Mouse (Mus musculus): ENCODE data around the gene Abcg8. TPM values are rescaled to one million over a fixed set of nuclear protein-coding genes. Genes with fewer than 3 reads are reported as not detected.

Gene Abcg8
- polyA plus RNA-seq (2015; fragmentation: Nextera tagmentation; extraction: Ambion mirVana) = 0.04 and 0.06 TPM in 2 replicates

- ATAC-seq = peak; percentile 61; the same call in 1 of the 2 replicates
- H3K27ac ChIP-seq (ENCODE audit: low read depth, low read length) = no peak within 1 kb of the TSS
- peak within 1 kb of the TSS; percentile 38 for H3K4me3 ChIP-seq (ENCODE audit: low read length)
- no peaks in the 10 kb centered on the region; the same call in 1 of the 2 replicates for H3K4me1 ChIP-seq (ENCODE audit: control insufficient read depth, insufficient read depth, low read depth, low read length)
- H3K9me3 ChIP-seq (ENCODE audit: control insufficient read depth, low read length) = no peaks in the 10 kb centered on the region
- H3K4me2 ChIP-seq (ENCODE audit: low read length) = peak within 1 kb of the TSS; percentile 67
- 3% methylated on average over 24 of the region's 24 CpGs for WGBS
- H3K9ac ChIP-seq (ENCODE audit: low read depth, low read length) = peak within 1 kb of the TSS; percentile 50; the same call in 1 of the 2 replicates
- H3K36me3 ChIP-seq (ENCODE audit: control insufficient read depth, insufficient read depth, low read length) = no peaks in the 10 kb centered on the region
- H3K27me3 ChIP-seq (replicated peaks; ENCODE audit: control insufficient read depth, insufficient read depth, low read length) = no peaks in the 10 kb centered on the region
Measured at GRCm38 (mm10) chr17:84675951-84676366, at the start of gene Abcg8. Gene Abcg8, plus strand, starts transcription at chr17:84676302.

- peaks cover 6% of the 10 kb centered on the region for H3K4me1 ChIP-seq (ENCODE audit: control insufficient read depth, insufficient read depth, low read depth, low read length)
- WGBS = 28% methylated on average over 9 of the region's 9 CpGs
- H3K9ac ChIP-seq (ENCODE audit: low read depth, low read length) = peak overlapping the region; percentile 77
- H3K36me3 ChIP-seq (ENCODE audit: control insufficient read depth, insufficient read depth, low read length) = no peaks in the 10 kb centered on the region
- no peak overlapping the region; the same call in 1 of the 2 replicates for H3K27ac ChIP-seq (ENCODE audit: low read depth, low read length)
- H3K27me3 ChIP-seq (replicated peaks; ENCODE audit: control insufficient read depth, insufficient read depth, low read length) = no peaks in the 10 kb centered on the region
- peak overlapping the region; percentile 58 for H3K4me2 ChIP-seq (ENCODE audit: low read length)
- peak; percentile 69 for ATAC-seq
- H3K9me3 ChIP-seq (ENCODE audit: control insufficient read depth, low read length) = no peaks in the 10 kb centered on the region
- peak overlapping the region; percentile 69 for H3K4me3 ChIP-seq (ENCODE audit: low read length)
Measured at GRCm38 (mm10) chr17:84626857-84627305, 49.2 kb upstream of the Abcg8 start.

GRCm38 (mm10) chr17:84627721-84628120, 48.4 kb upstream of the Abcg8 start:
- Histone ChIP-seq H3K4me3 (ENCODE audit: low read length) (no peak overlapping the region), H3K4me2 (ENCODE audit: low read length) (no peak overlapping the region), H3K27me3 (replicated peaks; ENCODE audit: control insufficient read depth, insufficient read depth, low read length) (no peaks in the 10 kb centered on the region), H3K27ac (ENCODE audit: low read depth, low read length) (no peak overlapping the region), H3K9ac (ENCODE audit: low read depth, low read length) (no peak overlapping the region), H3K4me1 (ENCODE audit: control insufficient read depth, insufficient read depth, low read depth, low read length) (peaks cover 6% of the 10 kb centered on the region), H3K36me3 (ENCODE audit: control insufficient read depth, insufficient read depth, low read length) (no peaks in the 10 kb centered on the region), H3K9me3 (ENCODE audit: control insufficient read depth, low read length) (no peaks in the 10 kb centered on the region)
- WGBS = 89% methylated on average over 10 of the region's 10 CpGs
- ATAC-seq = no peak

- ATAC-seq = no peak
- Histone ChIP-seq H3K4me3 (ENCODE audit: low read length) (no peak overlapping the region), H3K4me2 (ENCODE audit: low read length) (no peak overlapping the region), H3K27me3 (replicated peaks; ENCODE audit: control insufficient read depth, insufficient read depth, low read length) (no peaks in the 10 kb centered on the region), H3K9me3 (ENCODE audit: control insufficient read depth, low read length) (no peaks in the 10 kb centered on the region), H3K9ac (ENCODE audit: low read depth, low read length) (no peak overlapping the region), H3K36me3 (ENCODE audit: control insufficient read depth, insufficient read depth, low read length) (0 out of 2 replicates have a peak, but pooled peaks cover 2% of the 10 kb centered on the region), H3K4me1 (ENCODE audit: control insufficient read depth, insufficient read depth, low read depth, low read length) (peaks cover 6% of the 10 kb centered on the region), H3K27ac (ENCODE audit: low read depth, low read length) (no peak overlapping the region)
- 87% methylated on average over 9 of the region's 9 CpGs for WGBS
Measured at GRCm38 (mm10) chr17:84628611-84629010, 47.5 kb upstream of the Abcg8 start.

GRCm38 (mm10) chr17:84631836-84632235, 44.3 kb upstream of the Abcg8 start:
- H3K27ac ChIP-seq (ENCODE audit: low read depth, low read length) = no peak overlapping the region
- H3K9ac ChIP-seq (ENCODE audit: low read depth, low read length) = no peak overlapping the region
- no peak overlapping the region for H3K4me2 ChIP-seq (ENCODE audit: low read length)
- no peak for ATAC-seq
- no peaks in the 10 kb centered on the region for H3K27me3 ChIP-seq (replicated peaks; ENCODE audit: control insufficient read depth, insufficient read depth, low read length)
- H3K9me3 ChIP-seq (ENCODE audit: control insufficient read depth, low read length) = no peaks in the 10 kb centered on the region
- H3K4me1 ChIP-seq (ENCODE audit: control insufficient read depth, insufficient read depth, low read depth, low read length) = peaks cover 5% of the 10 kb centered on the region
- H3K4me3 ChIP-seq (ENCODE audit: low read length) = no peak overlapping the region
- peaks cover 2% of the 10 kb centered on the region; the same call in 1 of the 2 replicates for H3K36me3 ChIP-seq (ENCODE audit: control insufficient read depth, insufficient read depth, low read length)
- 92% methylated on average over 6 of the region's 6 CpGs for WGBS

- H3K36me3 ChIP-seq (ENCODE audit: control insufficient read depth, insufficient read depth, low read length) = peaks cover 2% of the 10 kb centered on the region; the same call in 1 of the 2 replicates
- no peaks in the 10 kb centered on the region for H3K4me1 ChIP-seq (ENCODE audit: control insufficient read depth, insufficient read depth, low read depth, low read length)
- H3K9me3 ChIP-seq (ENCODE audit: control insufficient read depth, low read length) = no peaks in the 10 kb centered on the region
- H3K27ac ChIP-seq (ENCODE audit: low read depth, low read length) = no peak overlapping the region
- no peak overlapping the region for H3K4me2 ChIP-seq (ENCODE audit: low read length)
- H3K27me3 ChIP-seq (replicated peaks; ENCODE audit: control insufficient read depth, insufficient read depth, low read length) = no peaks in the 10 kb centered on the region
- H3K4me3 ChIP-seq (ENCODE audit: low read length) = no peak overlapping the region
- ATAC-seq = no peak
- WGBS = 85% methylated on average over 13 of the region's 13 CpGs
- H3K9ac ChIP-seq (ENCODE audit: low read depth, low read length) = no peak overlapping the region
Measured at GRCm38 (mm10) chr17:84633443-84633842, 42.7 kb upstream of the Abcg8 start.

GRCm38 (mm10) chr17:84636328-84636727, 39.8 kb upstream of the Abcg8 start:
- 47% methylated on average over 8 of the region's 8 CpGs for WGBS

GRCm38 (mm10) chr17:84637971-84638370, 38.1 kb upstream of the Abcg8 start:
- H3K27ac ChIP-seq (ENCODE audit: low read depth, low read length) = no peak overlapping the region
- no peak overlapping the region for H3K4me2 ChIP-seq (ENCODE audit: low read length)
- WGBS = 90% methylated on average over 6 of the region's 6 CpGs
- H3K4me3 ChIP-seq (ENCODE audit: low read length) = no peak overlapping the region
- ATAC-seq = no peak
- H3K27me3 ChIP-seq (replicated peaks; ENCODE audit: control insufficient read depth, insufficient read depth, low read length) = no peaks in the 10 kb centered on the region
- no peak overlapping the region for H3K9ac ChIP-seq (ENCODE audit: low read depth, low read length)
- no peaks in the 10 kb centered on the region for H3K4me1 ChIP-seq (ENCODE audit: control insufficient read depth, insufficient read depth, low read depth, low read length)
- peaks cover 2% of the 10 kb centered on the region; the same call in 1 of the 2 replicates for H3K36me3 ChIP-seq (ENCODE audit: control insufficient read depth, insufficient read depth, low read length)
- no peaks in the 10 kb centered on the region for H3K9me3 ChIP-seq (ENCODE audit: control insufficient read depth, low read length)

More at GRCm38 (mm10) chr17:84636328-84636727, 39.8 kb upstream of the Abcg8 start:
- peaks cover 2% of the 10 kb centered on the region; the same call in 1 of the 2 replicates for H3K36me3 ChIP-seq (ENCODE audit: control insufficient read depth, insufficient read depth, low read length)
- no peak overlapping the region for H3K27ac ChIP-seq (ENCODE audit: low read depth, low read length)
- no peak overlapping the region for H3K4me2 ChIP-seq (ENCODE audit: low read length)
- H3K9me3 ChIP-seq (ENCODE audit: control insufficient read depth, low read length) = no peaks in the 10 kb centered on the region
- no peak for ATAC-seq
- no peak overlapping the region for H3K9ac ChIP-seq (ENCODE audit: low read depth, low read length)
- H3K27me3 ChIP-seq (replicated peaks; ENCODE audit: control insufficient read depth, insufficient read depth, low read length) = no peaks in the 10 kb centered on the region
- H3K4me1 ChIP-seq (ENCODE audit: control insufficient read depth, insufficient read depth, low read depth, low read length) = no peaks in the 10 kb centered on the region
- no peak overlapping the region for H3K4me3 ChIP-seq (ENCODE audit: low read length)

- Histone ChIP-seq H3K4me1 (ENCODE audit: control insufficient read depth, insufficient read depth, low read depth, low read length) (no peaks in the 10 kb centered on the region), H3K27ac (ENCODE audit: low read depth, low read length) (no peak overlapping the region), H3K4me2 (ENCODE audit: low read length) (no peak overlapping the region), H3K27me3 (replicated peaks; ENCODE audit: control insufficient read depth, insufficient read depth, low read length) (no peaks in the 10 kb centered on the region), H3K9me3 (ENCODE audit: control insufficient read depth, low read length) (no peaks in the 10 kb centered on the region), H3K9ac (ENCODE audit: low read depth, low read length) (no peak overlapping the region), H3K36me3 (ENCODE audit: control insufficient read depth, insufficient read depth, low read length) (no peaks in the 10 kb centered on the region; the same call in 1 of the 2 replicates), H3K4me3 (ENCODE audit: low read length) (no peak overlapping the region)
- no peak for ATAC-seq
- 60% methylated on average over 10 of the region's 10 CpGs for WGBS
Measured at GRCm38 (mm10) chr17:84639796-84640378, 36.2 kb upstream of the Abcg8 start.
